Mouse (Mus musculus): ENCODE data around the gene Alyref. TPM values are rescaled to one million over a fixed set of nuclear protein-coding genes. Genes with fewer than 3 reads are reported as not detected.

Gene Alyref
- total RNA-seq, 1 experiment from 2014 or later, result 287 TPM

GRCm38 (mm10) chr11:120550810-120551440 is 47.2 kb downstream of the Alyref start, which contains the start of gene Ppp1r27:
Gene Ppp1r27 (minus strand): TSS chr11:120551132.
- ATAC-seq (replicated peaks; ENCODE audit: low read depth, poor library complexity, severe bottlenecking), result no peak

DNA sequence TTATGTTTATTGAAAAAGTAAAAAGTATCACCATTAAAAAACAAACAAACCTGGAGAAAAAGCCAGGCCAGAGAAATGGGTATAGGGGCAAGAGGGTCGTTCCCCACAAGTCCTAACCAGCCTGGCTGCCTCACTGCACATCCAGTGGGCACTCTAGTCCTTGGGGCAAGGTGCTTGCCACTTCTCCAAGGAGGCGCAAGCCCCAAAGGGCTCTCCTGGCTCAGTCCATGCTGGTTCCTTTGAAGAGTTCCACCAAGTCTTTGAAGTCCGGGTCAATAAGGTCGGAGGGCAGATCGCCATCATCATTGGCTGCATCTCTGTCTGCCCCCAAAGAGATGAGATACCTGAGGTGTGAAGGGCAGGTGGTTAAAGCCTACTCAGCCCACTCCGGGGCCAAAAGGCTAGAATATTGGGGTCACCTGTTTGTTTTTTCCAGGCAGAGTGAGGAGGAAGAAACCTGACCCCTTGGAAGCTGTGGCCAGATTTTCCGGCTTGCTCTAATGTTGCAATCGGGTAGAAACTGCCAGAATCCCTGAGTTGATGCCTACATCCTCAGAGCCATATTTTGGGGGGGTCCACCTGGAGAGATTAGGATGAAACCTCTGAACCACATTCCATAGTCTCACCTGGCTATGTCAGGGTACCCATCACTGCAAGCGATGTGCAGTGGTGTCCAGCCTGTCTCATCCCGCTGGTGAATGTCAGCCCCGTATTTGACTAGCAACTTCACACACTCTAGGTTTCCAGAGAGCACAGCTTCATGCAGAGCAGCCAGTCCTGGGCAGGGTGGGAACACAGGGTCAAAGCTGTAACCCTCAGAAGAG is 48.0 kb downstream of the Alyref start:
- no peak for ATAC-seq (replicated peaks; ENCODE audit: low read depth, poor library complexity, severe bottlenecking)

GRCm38 (mm10) chr11:120549168-120549945 is 48.8 kb downstream of the Alyref start, which contains the start of gene Mcrip1:
Gene Mcrip1 (minus strand): TSS chr11:120549727.
- peak; percentile 66 for ATAC-seq (replicated peaks; ENCODE audit: low read depth, poor library complexity, severe bottlenecking)

DNA sequence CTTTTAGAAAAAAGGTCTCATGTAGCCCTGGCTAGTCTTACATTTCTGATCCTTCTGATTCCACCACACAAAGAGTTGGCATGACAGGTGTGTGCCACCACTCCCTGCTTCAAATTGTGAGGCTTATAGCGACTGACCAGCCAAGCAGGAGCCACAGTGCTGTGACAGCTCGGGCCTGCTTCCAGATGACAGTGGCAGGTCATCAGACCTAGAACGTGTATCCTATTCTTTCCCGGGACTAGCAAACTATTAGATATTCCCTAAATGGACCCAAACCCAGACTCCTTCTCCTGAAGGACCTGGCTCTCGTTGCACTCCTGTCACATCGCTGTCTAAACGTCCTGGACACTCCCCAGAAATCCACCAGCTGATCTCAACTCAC is 49.4 kb downstream of the Alyref start:
- 0 out of 2 replicates have a peak, but pooled peaks have one; percentile 6 for ATAC-seq (replicated peaks; ENCODE audit: low read depth, poor library complexity, severe bottlenecking)

DNA sequence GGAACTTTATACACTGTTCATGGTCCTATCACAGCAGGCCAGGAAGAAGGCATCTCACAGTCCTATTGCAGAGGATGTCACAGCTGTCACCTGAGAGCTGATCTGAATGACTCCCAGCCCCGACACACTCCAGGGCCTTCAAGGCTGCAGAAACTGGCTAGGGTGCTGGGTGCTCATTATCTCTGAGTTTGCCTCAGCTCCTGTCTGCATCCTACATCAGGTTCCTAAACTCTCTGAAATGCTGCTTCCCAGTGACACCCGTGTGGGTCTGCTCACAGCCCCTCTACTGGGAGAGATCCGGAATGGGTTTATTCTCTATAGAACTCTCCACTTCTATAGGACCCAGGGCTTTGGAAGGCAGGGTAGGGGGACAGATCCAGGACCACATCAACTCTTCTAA is 50.0 kb downstream of the Alyref start:
- ATAC-seq (replicated peaks; ENCODE audit: low read depth, poor library complexity, severe bottlenecking), result no peak

GRCm38 (mm10) chr11:120547469-120547868 is 50.7 kb downstream of the Alyref start:
- peak; percentile 40; the same call in 1 of the 2 replicates for ATAC-seq (replicated peaks; ENCODE audit: low read depth, poor library complexity, severe bottlenecking)

- ATAC-seq (replicated peaks; ENCODE audit: low read depth, poor library complexity, severe bottlenecking), result no peak
Observed at GRCm38 (mm10) chr11:120545964-120546363, 52.2 kb downstream of the Alyref start.

DNA sequence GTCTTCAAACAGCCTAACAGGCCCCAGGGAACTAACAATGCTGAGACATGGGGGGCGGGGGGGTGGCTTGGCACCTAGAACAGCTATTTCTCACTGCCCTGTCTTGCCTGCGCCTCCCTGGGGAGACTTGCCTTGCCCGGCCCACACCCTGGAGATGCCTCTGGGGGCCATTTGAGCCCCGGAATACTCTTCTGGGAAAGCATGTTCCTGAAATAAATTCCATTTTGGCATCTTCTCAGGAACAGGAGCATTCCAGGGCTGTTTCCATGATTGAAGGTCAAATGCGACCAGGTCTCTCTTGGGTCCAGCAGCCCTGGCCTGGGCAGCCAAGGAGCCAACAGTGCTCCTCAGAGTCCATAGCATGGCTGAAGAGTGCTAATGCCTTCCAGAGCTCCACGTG is 55.8 kb downstream of the Alyref start:
- ATAC-seq (replicated peaks; ENCODE audit: low read depth, poor library complexity, severe bottlenecking), result no peak

Other genes with a start within 250 kb of the Alyref start
- 857 and 890 TPM in 2 replicates for gene Actg1, start 249.8 kb downstream of the Alyref start, total RNA-seq (2017)
- not detected in 2 replicates for gene Fscn2, start 236.8 kb downstream of the Alyref start, total RNA-seq (2017)
- 6.6 and 18.3 TPM in 2 replicates for gene Faap100, start 219.6 kb downstream of the Alyref start, total RNA-seq (2017)
- gene Nploc4, start 160.7 kb downstream of the Alyref start, total RNA-seq (2017), result 29.8 and 37.9 TPM in 2 replicates
- gene Tspan10, start 155.7 kb downstream of the Alyref start, total RNA-seq (2017), result not detected in 2 replicates
- gene Pde6g, start 144.9 kb downstream of the Alyref start, total RNA-seq (2017), result not detected in 2 replicates
- gene Oxld1, start 140.3 kb downstream of the Alyref start, total RNA-seq (2017), result 6.5 and 13.6 TPM in 2 replicates
- 73.3 and 101 TPM in 2 replicates for gene Ccdc137, start 140.2 kb downstream of the Alyref start, total RNA-seq (2017)
- gene Arl16, start 130.8 kb downstream of the Alyref start, total RNA-seq (2017), result 7.7 and 9.4 TPM in 2 replicates
- 121 and 140 TPM in 2 replicates for gene Mrpl12, start 113.8 kb downstream of the Alyref start, total RNA-seq (2017)
- gene Slc25a10, start 106.5 kb downstream of the Alyref start, total RNA-seq (2017), result 8.2 and 12.1 TPM in 2 replicates
- gene Gcgr, start 67.7 kb downstream of the Alyref start, total RNA-seq (2017), result not detected in 2 replicates
- gene Mcrip1, start 48.6 kb downstream of the Alyref start, total RNA-seq (2017), result 26.5 and 31.0 TPM in 2 replicates
- not detected in 2 replicates for gene Ppp1r27, start 47.2 kb downstream of the Alyref start, total RNA-seq (2017)
- gene P4hb, start 25.1 kb downstream of the Alyref start, total RNA-seq (2017), result 494 and 545 TPM in 2 replicates
- 148 and 170 TPM in 2 replicates for gene Arhgdia, start 16.7 kb downstream of the Alyref start, total RNA-seq (2017)
- gene Anapc11, start 56 bp upstream of the Alyref start, total RNA-seq (2017), result 27.2 and 32.1 TPM in 2 replicates
- gene Npb, start 10.1 kb upstream of the Alyref start, total RNA-seq (2017), result not detected in 2 replicates
- 34.5 and 38.6 TPM in 2 replicates for gene Pcyt2, start 19.6 kb upstream of the Alyref start, total RNA-seq (2017)
- gene Sirt7, start 26.9 kb upstream of the Alyref start, total RNA-seq (2017), result 45.8 and 50.4 TPM in 2 replicates
- 20.3 and 22.1 TPM in 2 replicates for gene Mafg, start 35.2 kb upstream of the Alyref start, total RNA-seq (2017)
- gene Pycr1, start 45.4 kb upstream of the Alyref start, total RNA-seq (2017), result 9.9 and 11.7 TPM in 2 replicates
- gene Myadml2, start 49.8 kb upstream of the Alyref start, total RNA-seq (2017), result not detected in 2 replicates
- gene Notum, start 62.8 kb upstream of the Alyref start, total RNA-seq (2017), result not detected in 2 replicates
- 31.8 and 44.9 TPM in 2 replicates for gene Aspscr1, start 74.6 kb upstream of the Alyref start, total RNA-seq (2017)
- gene Cenpx, start 115.4 kb upstream of the Alyref start, total RNA-seq (2017), result 81.5 and 113 TPM in 2 replicates
- 30.3 and 30.9 TPM in 2 replicates for gene Lrrc45, start 115.6 kb upstream of the Alyref start, total RNA-seq (2017)
- not detected in 2 replicates for gene Rac3, start 123.1 kb upstream of the Alyref start, total RNA-seq (2017)
- 8.4 and 9.5 TPM in 2 replicates for gene Dcxr, start 128.9 kb upstream of the Alyref start, total RNA-seq (2017)
- not detected in 2 replicates for gene Cbr2, start 133.7 kb upstream of the Alyref start, total RNA-seq (2017)
- gene Hmga1b, start 164.4 kb upstream of the Alyref start, total RNA-seq (2017), result 18.9 and 25.7 TPM in 2 replicates
- 4.8 and 5.6 TPM in 2 replicates for gene Rfng, start 185.8 kb upstream of the Alyref start, total RNA-seq (2017)
- gene Gps1, start 185.9 kb upstream of the Alyref start, total RNA-seq (2017), result 66.0 and 88.2 TPM in 2 replicates
- gene Dus1l, start 198.0 kb upstream of the Alyref start, total RNA-seq (2017), result 43.2 and 57.9 TPM in 2 replicates
- gene Fasn, start 226.2 kb upstream of the Alyref start, total RNA-seq (2017), result 46.0 and 62.3 TPM in 2 replicates